Mouse (Mus musculus): Measurements from ENCODE around the gene Slc12a6.

GRCm38 (mm10) chr2:112309161-112309600 is 43.6 kb downstream of the Slc12a6 start:
- no peak for TF ChIP-seq CTCF (IDR thresholded peaks at IDR 0.05; ENCODE audit: insufficient read depth, low read depth, low read length)
- no peak for TF ChIP-seq POLR2A (IDR thresholded peaks at IDR 0.05; ENCODE audit: insufficient read depth, low read depth, low read length)
